Mouse (Mus musculus): ENCODE measurements around the gene Proser2. TPM values are rescaled to one million over a fixed set of nuclear protein-coding genes. Genes with fewer than 3 reads are reported as not detected.
"Not testable (repeated sequence)": the region's sequence is repeated elsewhere in the genome, so short reads cannot be mapped to it uniquely, and the experiment has no call there.

Proser2 gene
- polyA plus RNA-seq, 2 experiments = 1.6 to 3.0 TPM

GRCm38 (mm10) chr2:6099443-6099842 lies 30.6 kb downstream of the Proser2 start:
- TF ChIP-seq CTCF (IDR thresholded peaks at IDR 0.05; ENCODE audit: low read depth) = no peak
- TF ChIP-seq EP300 (IDR thresholded peaks at IDR 0.05; ENCODE audit: low read depth) = no peak
- Histone ChIP-seq H3K9ac (replicated peaks) (no peak overlapping the region), H3K4me3 (ENCODE audit: insufficient read depth in 1 of 2, low read depth in 2 of 2, low read length in 2 of 2) (no peak overlapping the region), H3K4me2 (ENCODE audit: low read depth) (no peak overlapping the region), H3K36me3 (replicated peaks; ENCODE audit: control insufficient read depth, insufficient read depth, low read depth) (no peaks in the 10 kb centered on the region), H3K9me3 (ENCODE audit: control insufficient read depth, low read length) (no peaks in the 10 kb centered on the region), H3K4me1 (replicated peaks; ENCODE audit: control insufficient read depth in 2 of 2, insufficient read depth in 2 of 2, low read length in 1 of 2) (no peaks in the 10 kb centered on the region), H3K27ac (no peak overlapping the region), H3K27me3 (ENCODE audit: control insufficient read depth, insufficient read depth, low read length) (peaks cover 27% of the 10 kb centered on the region)
- WGBS (ENCODE audit: insufficient replicate concordance) = 54% methylated on average over 9 of the region's 9 CpGs
- no peak for DNase-seq (ENCODE audit: low read depth in 3 of 3, low spot score in 3 of 3)
- no peak for ATAC-seq (ENCODE audit: insufficient read depth)

GRCm38 (mm10) chr2:6098924-6099323 lies 31.1 kb downstream of the Proser2 start:
- Histone ChIP-seq H3K27ac (no peak overlapping the region), H3K27me3 (ENCODE audit: control insufficient read depth, insufficient read depth, low read length) (peaks cover 27% of the 10 kb centered on the region), H3K4me1 (replicated peaks; ENCODE audit: control insufficient read depth in 2 of 2, insufficient read depth in 2 of 2, low read length in 1 of 2) (no peaks in the 10 kb centered on the region), H3K4me3 (ENCODE audit: insufficient read depth in 1 of 2, low read depth in 2 of 2, low read length in 2 of 2) (no peak overlapping the region), H3K4me2 (ENCODE audit: low read depth) (no peak overlapping the region), H3K9me3 (ENCODE audit: control insufficient read depth, low read length) (no peaks in the 10 kb centered on the region), H3K9ac (replicated peaks) (no peak overlapping the region), H3K36me3 (replicated peaks; ENCODE audit: control insufficient read depth, insufficient read depth, low read depth) (no peaks in the 10 kb centered on the region)
- TF ChIP-seq EP300 (IDR thresholded peaks at IDR 0.05; ENCODE audit: low read depth) (no peak), CTCF (IDR thresholded peaks at IDR 0.05; ENCODE audit: low read depth) (no peak)
- DNase-seq (ENCODE audit: low read depth in 3 of 3, low spot score in 3 of 3) (no peak), ATAC-seq (ENCODE audit: insufficient read depth) (no peak)
- WGBS (ENCODE audit: insufficient replicate concordance) = 27% methylated on average over 6 of the region's 6 CpGs

GRCm38 (mm10) chr2:6097113-6097716 lies 32.8 kb downstream of the Proser2 start:
- no peak for TF ChIP-seq EP300 (IDR thresholded peaks at IDR 0.05; ENCODE audit: low read depth)
- TF ChIP-seq CTCF (IDR thresholded peaks at IDR 0.05; ENCODE audit: low read depth) = no peak
- H3K4me3 ChIP-seq (ENCODE audit: insufficient read depth in 1 of 2, low read depth in 2 of 2, low read length in 2 of 2) = no peak overlapping the region
- no peaks in the 10 kb centered on the region for H3K9me3 ChIP-seq (ENCODE audit: control insufficient read depth, low read length)
- no peaks in the 10 kb centered on the region for H3K36me3 ChIP-seq (replicated peaks; ENCODE audit: control insufficient read depth, insufficient read depth, low read depth)
- DNase-seq (ENCODE audit: low read depth in 3 of 3, low spot score in 3 of 3) (no peak), ATAC-seq (ENCODE audit: insufficient read depth) (no peak)
- no peak overlapping the region for H3K27ac ChIP-seq
- H3K4me2 ChIP-seq (ENCODE audit: low read depth) = no peak overlapping the region
- H3K4me1 ChIP-seq (replicated peaks; ENCODE audit: control insufficient read depth in 2 of 2, insufficient read depth in 2 of 2, low read length in 1 of 2) = no peaks in the 10 kb centered on the region
- H3K27me3 ChIP-seq (ENCODE audit: control insufficient read depth, insufficient read depth, low read length) = peaks cover 27% of the 10 kb centered on the region
- WGBS (ENCODE audit: insufficient replicate concordance) = 54% methylated on average over 7 of the region's 7 CpGs
- H3K9ac ChIP-seq (replicated peaks) = no peak overlapping the region

- H3K27ac ChIP-seq; ATAC-seq (ENCODE audit: insufficient read depth); DNase-seq (ENCODE audit: low read depth in 3 of 3, low spot score in 3 of 3); H3K4me1 ChIP-seq (replicated peaks; ENCODE audit: control insufficient read depth in 2 of 2, insufficient read depth in 2 of 2, low read length in 1 of 2); H3K4me2 ChIP-seq (ENCODE audit: low read depth); H3K4me3 ChIP-seq (ENCODE audit: insufficient read depth in 1 of 2, low read depth in 2 of 2, low read length in 2 of 2); H3K27me3 ChIP-seq (ENCODE audit: control insufficient read depth, insufficient read depth, low read length); H3K9ac ChIP-seq (replicated peaks); H3K9me3 ChIP-seq (ENCODE audit: control insufficient read depth, low read length); H3K36me3 ChIP-seq (replicated peaks; ENCODE audit: control insufficient read depth, insufficient read depth, low read depth): not testable (repeated sequence)
- 72% methylated on average over 16 of the region's 16 CpGs for WGBS (ENCODE audit: insufficient replicate concordance)
Observed at GRCm38 (mm10) chr2:6089941-6090340, 40.1 kb downstream of the Proser2 start.

GRCm38 (mm10) chr2:6087151-6087550 lies 42.9 kb downstream of the Proser2 start:
- no peak overlapping the region for H3K9ac ChIP-seq (replicated peaks)
- H3K27ac ChIP-seq = no peak overlapping the region
- 69% methylated on average over 5 of the region's 5 CpGs for WGBS (ENCODE audit: insufficient replicate concordance)
- no peaks in the 10 kb centered on the region for H3K9me3 ChIP-seq (ENCODE audit: control insufficient read depth, low read length)
- H3K4me1 ChIP-seq (replicated peaks; ENCODE audit: control insufficient read depth in 2 of 2, insufficient read depth in 2 of 2, low read length in 1 of 2) = no peaks in the 10 kb centered on the region
- TF ChIP-seq EP300 (IDR thresholded peaks at IDR 0.05; ENCODE audit: low read depth) = no peak
- no peak for TF ChIP-seq CTCF (IDR thresholded peaks at IDR 0.05; ENCODE audit: low read depth)
- DNase-seq (ENCODE audit: low read depth in 3 of 3, low spot score in 3 of 3) (no peak), ATAC-seq (ENCODE audit: insufficient read depth) (no peak)
- H3K27me3 ChIP-seq (ENCODE audit: control insufficient read depth, insufficient read depth, low read length) = no peaks in the 10 kb centered on the region
- no peak overlapping the region for H3K4me3 ChIP-seq (ENCODE audit: insufficient read depth in 1 of 2, low read depth in 2 of 2, low read length in 2 of 2)
- no peak overlapping the region for H3K4me2 ChIP-seq (ENCODE audit: low read depth)
- no peaks in the 10 kb centered on the region for H3K36me3 ChIP-seq (replicated peaks; ENCODE audit: control insufficient read depth, insufficient read depth, low read depth)
